Mouse (Mus musculus): Measurements from ENCODE around the gene Mthfd1l.
A peak's percentile ranks its signal among the peaks of the same experiment; 100 is the strongest.

Gene Mthfd1l

DNA sequence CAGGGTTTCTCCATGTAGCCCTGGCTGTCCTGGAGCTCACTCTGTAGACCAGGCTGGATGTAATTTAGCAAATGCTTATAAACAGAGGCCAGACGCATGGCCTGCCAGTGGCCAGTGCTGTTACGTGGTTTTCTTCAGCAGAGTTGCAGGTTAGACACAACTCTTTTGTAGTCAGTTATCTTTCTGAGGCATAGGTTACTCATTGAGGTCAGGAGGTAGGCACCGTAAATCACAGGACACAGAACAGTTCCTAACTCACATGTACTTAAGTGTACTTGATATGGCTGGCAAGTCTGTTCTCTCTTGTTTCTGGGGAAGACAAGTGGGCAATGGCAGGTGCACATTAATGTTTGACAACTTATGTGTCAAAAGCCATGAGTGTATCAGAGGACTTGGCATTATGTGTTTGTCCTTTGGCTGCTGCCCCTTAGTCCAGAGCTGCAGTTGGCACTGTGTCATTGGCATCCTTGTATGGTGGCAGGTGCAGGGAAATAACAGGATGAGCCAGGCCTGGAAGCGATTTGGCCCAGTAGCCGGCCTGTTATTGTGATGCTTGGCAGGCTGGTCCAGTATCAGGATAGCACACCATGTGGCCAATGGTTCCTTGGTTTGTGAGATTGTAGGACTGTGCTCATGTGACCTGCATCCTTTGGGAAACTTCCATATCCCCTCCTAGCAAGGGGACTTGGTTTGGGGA is 6.0 kb downstream of the Mthfd1l start:
- DNase-seq, result no peak

DNA sequence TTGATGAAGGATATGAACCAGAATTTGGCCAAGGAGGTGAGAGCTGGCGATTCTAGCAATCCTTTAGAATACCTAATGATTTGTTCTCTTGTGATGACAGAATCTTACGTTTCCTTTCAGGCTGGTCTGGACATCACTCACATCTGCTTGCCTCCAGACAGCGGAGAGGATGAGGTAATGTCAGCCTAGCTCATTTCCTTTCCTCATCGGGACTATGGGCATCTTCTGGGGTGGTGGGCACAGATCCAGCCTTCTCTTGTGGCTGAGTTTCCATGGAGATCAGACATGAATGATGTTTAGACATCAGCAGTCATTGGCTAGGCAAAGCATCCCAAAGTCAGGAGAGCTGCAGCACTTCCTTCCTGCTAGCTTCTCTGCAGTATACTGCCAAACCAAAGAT is 7.3 kb downstream of the Mthfd1l start:
- no peak for DNase-seq

- DNase-seq, result no peak
Observed at GRCm38 (mm10) chr10:3990295-3990883, 17.5 kb downstream of the Mthfd1l start.

DNA sequence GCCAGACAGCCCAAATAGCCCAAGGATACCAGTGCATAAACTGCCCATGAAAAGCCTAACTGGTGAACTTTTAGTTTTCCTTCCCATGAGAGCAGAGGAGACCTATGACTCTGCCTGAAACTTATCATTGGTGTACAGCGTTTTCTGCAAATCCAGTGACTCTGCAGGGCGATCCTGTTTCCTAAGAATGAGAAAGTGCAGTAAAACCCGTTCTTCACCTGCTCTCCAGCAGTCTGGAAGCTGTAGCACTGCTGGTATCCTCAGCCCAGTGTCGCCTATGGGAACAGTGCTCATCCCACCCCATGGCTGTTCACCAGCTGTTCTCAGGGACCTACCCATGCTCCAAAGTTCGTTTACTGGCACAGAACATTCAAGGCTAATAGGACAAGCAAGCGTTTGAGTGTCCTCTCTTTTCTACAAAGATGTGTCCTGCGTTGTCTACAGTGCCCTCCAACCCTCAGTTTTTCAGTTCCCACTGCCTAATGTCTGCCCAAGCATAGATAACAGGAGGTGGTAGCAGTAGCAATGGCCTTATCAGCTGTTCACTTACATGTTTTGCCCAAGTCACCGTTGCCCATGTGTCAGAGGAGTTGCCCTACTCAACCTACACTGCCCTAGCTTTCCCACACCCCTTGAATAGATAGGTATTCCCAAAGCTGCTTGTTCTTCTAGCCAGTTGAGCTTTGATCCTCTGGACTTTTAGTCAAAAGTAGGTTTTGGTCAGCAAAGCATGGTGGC is 20.6 kb downstream of the Mthfd1l start:
- DNase-seq, result no peak

GRCm38 (mm10) chr10:3995277-3995676 is 22.4 kb downstream of the Mthfd1l start:
- peak; percentile 20 for DNase-seq

DNA sequence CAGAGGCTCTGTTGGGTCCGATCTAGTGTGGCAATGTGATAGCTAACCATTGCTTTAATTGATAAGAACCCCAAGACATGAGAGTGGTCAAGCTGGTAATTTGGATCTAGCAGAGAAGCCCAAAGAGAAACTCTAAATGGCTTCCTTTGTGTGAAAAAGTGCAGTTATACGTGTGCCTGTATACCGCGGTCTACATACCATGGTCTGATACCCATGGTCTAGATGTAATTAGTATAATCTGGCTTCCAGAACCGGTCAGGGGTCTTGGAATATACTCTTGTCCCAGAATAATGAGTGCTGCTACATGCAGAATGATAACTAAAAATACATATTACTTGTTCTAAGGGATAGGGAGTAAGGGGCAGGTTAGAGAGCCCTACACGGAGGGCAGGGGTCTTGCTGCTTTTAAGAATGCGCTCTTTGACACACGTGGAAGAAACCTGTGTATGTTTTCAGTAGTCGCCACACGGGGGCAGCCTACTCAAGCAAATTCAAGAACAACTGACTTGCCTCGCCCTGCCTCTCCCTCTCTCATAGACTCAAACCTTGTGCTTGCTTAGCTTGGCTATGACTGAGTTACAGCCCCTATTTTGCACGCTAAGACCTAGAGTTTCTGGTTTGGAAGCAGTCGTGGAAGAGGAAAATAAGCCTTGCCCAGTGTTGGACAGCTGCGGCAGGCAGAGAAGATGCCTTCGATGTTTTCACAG is 23.4 kb downstream of the Mthfd1l start:
- DNase-seq, result peak; percentile 63

DNA sequence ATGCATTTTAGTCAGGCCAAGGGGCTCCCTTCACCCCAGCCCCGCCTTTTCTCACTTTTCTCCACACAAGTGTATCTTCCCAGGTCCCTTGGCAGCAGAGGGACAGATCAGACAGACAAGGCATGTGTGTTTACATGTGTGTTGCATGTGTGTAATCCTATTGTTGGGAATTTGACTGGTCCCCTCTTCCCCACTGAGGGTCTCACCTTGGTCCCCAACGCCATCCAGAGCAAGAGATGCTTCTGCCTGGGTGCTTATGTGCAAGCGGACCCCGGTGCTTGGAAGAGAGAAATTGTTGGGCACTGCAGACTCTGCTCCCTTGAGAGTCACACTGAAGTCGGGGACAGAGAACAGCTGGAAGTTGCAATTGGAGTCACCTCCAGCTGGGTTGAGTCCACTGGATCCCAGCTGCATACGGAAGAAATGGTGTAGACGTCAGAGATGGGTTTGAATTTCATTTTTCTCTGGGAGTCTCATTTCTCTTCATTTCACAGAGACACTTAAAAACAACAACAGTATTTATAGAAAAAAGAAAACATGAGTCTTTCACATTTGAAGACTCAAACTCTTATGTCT is 25.0 kb downstream of the Mthfd1l start:
- no peak for DNase-seq

DNA sequence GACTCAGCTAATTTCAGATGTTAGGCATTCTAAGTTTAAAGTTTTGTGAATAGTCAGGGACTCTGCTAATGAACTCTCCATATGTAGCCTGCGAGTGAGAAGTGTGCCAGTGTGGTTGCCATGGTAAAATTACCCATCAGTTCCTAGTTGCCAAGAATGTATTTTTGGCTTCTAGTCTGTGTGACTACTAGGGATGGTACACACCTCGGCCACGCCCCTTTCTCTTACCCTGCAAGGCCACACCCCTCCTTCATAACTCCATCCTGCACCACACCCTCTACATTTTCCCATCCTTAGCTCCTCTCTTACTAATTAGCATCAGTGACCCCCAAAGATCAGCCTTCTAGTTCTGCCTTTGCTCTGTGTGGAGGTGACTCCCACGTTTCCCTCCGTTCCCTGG is 29.8 kb downstream of the Mthfd1l start:
- no peak for DNase-seq

DNA sequence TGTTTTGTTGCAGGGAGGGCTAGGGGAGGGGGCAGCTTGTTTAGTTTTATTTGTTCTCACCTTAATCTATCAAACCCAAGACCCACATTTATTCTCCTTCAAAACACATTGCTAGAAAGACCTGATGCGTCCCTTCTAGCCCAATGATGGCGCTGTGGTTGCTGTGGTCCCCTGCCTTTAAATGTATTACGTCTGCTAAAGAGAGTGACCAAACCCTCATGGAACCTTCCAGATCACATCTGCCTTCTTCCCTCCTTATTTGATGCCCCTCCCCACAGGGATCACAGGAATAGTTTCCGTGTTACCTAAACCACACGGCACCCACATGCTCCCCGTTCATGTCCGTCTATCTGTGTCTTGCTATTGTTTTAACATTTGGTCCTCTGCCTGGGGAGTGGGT is 32.3 kb downstream of the Mthfd1l start:
- no peak for DNase-seq

- no peak for DNase-seq
Observed at GRCm38 (mm10) chr10:4006296-4007015, 33.5 kb downstream of the Mthfd1l start.

- DNase-seq, result no peak
Observed at GRCm38 (mm10) chr10:4022628-4023303, 49.8 kb downstream of the Mthfd1l start.

DNA sequence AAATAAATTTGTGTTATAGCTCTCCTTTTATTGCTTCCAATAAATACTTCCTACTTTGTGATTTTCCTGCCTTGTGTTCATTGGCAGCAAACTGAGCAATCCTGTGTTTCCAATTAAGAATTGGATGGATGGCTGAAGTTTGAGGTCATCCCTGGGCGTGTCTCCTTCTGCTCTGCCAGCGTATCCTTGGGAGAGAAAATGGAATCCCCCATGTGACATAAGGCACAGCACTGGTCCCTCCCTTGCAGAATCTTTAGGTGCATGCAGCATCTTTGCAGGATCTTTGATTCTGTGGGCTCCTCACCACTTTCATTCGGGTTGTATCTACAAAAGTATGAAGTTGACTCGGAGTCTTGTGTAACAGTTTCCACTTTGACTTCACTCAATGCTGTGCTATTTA is 53.7 kb downstream of the Mthfd1l start:
- no peak for DNase-seq

GRCm38 (mm10) chr10:4027466-4027865 is 54.5 kb downstream of the Mthfd1l start:
- no peak for DNase-seq

- no peak for DNase-seq
Observed at GRCm38 (mm10) chr10:4028851-4029442, 56.0 kb downstream of the Mthfd1l start.

- DNase-seq, result no peak
Observed at GRCm38 (mm10) chr10:4033761-4034160, 60.8 kb downstream of the Mthfd1l start.

- no peak for DNase-seq
Observed at GRCm38 (mm10) chr10:4036476-4036875, 63.6 kb downstream of the Mthfd1l start.

- DNase-seq, result no peak
Observed at GRCm38 (mm10) chr10:4037066-4037465, 64.1 kb downstream of the Mthfd1l start.

- DNase-seq, result no peak
Observed at GRCm38 (mm10) chr10:4038576-4038975, 65.7 kb downstream of the Mthfd1l start.

DNA sequence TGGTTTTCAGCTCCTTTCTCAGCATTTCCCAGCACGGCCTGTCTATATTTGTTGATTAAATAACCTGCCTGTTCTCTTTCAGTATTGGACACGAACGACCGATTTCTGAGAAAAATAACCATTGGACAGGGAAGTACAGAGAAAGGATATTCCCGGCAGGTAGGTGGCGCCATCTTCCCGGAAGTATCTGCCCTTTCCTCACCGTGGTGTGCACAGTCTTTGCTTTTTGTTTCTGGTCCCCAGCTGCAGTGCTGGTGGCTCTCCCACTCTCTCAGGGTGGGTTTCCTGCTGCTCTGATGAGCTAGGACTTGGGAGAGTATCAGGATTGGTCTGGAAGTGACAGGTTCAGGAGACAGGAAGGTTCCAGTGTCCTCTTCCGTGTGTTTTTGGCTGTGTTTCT is 68.8 kb downstream of the Mthfd1l start:
- DNase-seq, result peak; percentile 38

DNA sequence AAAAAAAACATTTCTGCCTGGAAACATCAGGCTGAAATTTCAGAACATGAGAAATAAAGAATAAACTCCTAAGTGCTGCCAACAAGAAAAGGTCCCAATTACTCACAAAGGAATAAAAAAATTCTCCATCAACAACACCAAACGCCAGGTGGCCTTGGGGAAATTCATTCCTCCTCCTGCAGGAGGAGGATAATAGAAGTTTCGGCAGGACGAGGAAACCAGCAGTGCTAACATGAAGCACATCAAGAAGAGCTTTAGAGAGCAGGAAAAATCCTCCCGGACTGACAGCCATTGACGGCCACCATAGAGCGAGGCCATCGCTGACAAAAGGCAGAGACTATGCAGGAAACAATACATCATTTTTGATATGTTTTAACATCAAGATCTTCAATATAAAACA is 71.5 kb downstream of the Mthfd1l start:
- no peak for DNase-seq

DNA sequence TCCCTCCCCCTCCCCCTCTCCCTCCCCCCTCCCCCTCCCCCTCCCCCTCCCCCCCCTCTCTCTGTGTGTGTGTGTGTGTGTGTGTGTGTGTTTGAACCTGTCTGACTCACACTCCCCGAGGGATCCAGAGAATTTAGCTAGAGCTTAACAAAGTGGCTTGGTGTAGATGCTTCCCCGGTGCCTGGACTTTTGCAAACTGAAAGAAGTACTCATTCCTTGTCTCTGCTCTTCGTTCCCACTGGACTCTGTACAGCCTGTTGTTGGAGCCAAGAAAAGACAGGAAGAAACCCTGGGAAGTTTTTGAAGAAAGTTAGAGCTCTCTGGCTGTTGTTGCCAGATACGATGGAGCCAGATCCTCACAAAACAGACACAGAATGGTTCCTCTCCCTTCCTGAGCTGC is 73.6 kb downstream of the Mthfd1l start:
- DNase-seq, result no peak

GRCm38 (mm10) chr10:4047666-4048065 is 74.7 kb downstream of the Mthfd1l start:
- no peak for DNase-seq

Data from thymus, postnatal 25 days (tissue).